Mouse (Mus musculus) CD4-positive, CD25-positive, alpha-beta regulatory T cell, adult 9 weeks (primary cell): ENCODE measurements around the gene Ptpa. TPM values are rescaled to one million over a fixed set of nuclear protein-coding genes. Genes with fewer than 3 reads are reported as not detected.

Experiments used
- polyA plus RNA-seq: library from polyadenylated mRNA; unstranded; fragments of 100-300 nt; shearing (Covaris generic); gene quantifications from one replicate; pipeline ENCODE4 v1.2.1, GENCODE M21; 2017

Ptpa gene
- 103 TPM for polyA plus RNA-seq

GRCm38 (mm10) chr2:30415936-30416648 is at the start of gene Ptpa:
TSS of gene Ptpa (plus strand) at chr2:30416039.

GRCm38 (mm10) chr2:30392114-30392576 is 23.7 kb upstream of the Ptpa start, which contains the start of gene Dolpp1:
TSS of gene Dolpp1 (plus strand) at chr2:30392254.

GRCm38 (mm10) chr2:30415157-30415935 is 493 bp upstream of the Ptpa start, which contains the start of gene Crat:
TSS of gene Crat (minus strand) at chr2:30415813.

GRCm38 (mm10) chr2:30474039-30474438 is 58.2 kb downstream of the Ptpa start, which contains the start of gene Ier5l:
TSS of gene Ier5l (minus strand) at chr2:30474219.

Other genes with a start within 250 kb of the Ptpa start
- gene Endog, start 244.5 kb upstream of the Ptpa start, polyA plus RNA-seq, result 1.6 TPM
- 50.1 TPM for gene Spout1, start 237.6 kb upstream of the Ptpa start, polyA plus RNA-seq
- gene Kyat1, start 210.2 kb upstream of the Ptpa start, polyA plus RNA-seq, result 14.6 TPM
- 8.7 TPM for gene Lrrc8a, start 178.3 kb upstream of the Ptpa start, polyA plus RNA-seq
- 0.52 TPM for gene Gm28035, start 175.5 kb upstream of the Ptpa start, polyA plus RNA-seq
- 5.2 TPM for gene Phyhd1, start 149.8 kb upstream of the Ptpa start, polyA plus RNA-seq
- not detected for gene Gm28038, start 135.0 kb upstream of the Ptpa start, polyA plus RNA-seq
- 22.4 TPM for gene Dolk, start 129.7 kb upstream of the Ptpa start, polyA plus RNA-seq
- gene Nup188, start 129.6 kb upstream of the Ptpa start, polyA plus RNA-seq, result 32.5 TPM
- gene Sh3glb2, start 56.7 kb upstream of the Ptpa start, polyA plus RNA-seq, result 125 TPM
- 16.6 TPM for gene Miga2, start 51.8 kb upstream of the Ptpa start, polyA plus RNA-seq
- 38.2 TPM for gene Dolpp1, start 23.8 kb upstream of the Ptpa start, polyA plus RNA-seq
- 5.7 TPM for gene Crat, start 226 bp upstream of the Ptpa start, polyA plus RNA-seq
- gene Ier5l, start 58.2 kb downstream of the Ptpa start, polyA plus RNA-seq, result 0.20 TPM
- 3.1 TPM for gene Cstad, start 179.0 kb downstream of the Ptpa start, polyA plus RNA-seq